In genomic region chr12:77206852-77207251, GRCm38 (mm10) we compare ENCODE assay signal across 24 mouse cellular contexts. TPM values are rescaled to one million over a fixed set of nuclear protein-coding genes. Genes with fewer than 3 reads are reported as not detected.
DNase-seq lines count a peak whose midpoint lies in the region; ATAC-seq and TF ChIP-seq lines count a peak whose summit lies in the region.
"Had no signal": no experiment of that assay in that cellular context is flagged by ENCODE, and none has a peak within 500 bp of the region (broad histone marks: within the 10 kb centered on the region; RNA-seq: fewer than 3 reads in every experiment).

No protein-coding gene starts in this region.

- WGBS in kidney, adult 2 months: 65% methylated on average over 5 of the region's 5 CpGs
- 33% methylated on average over 5 of the region's 5 CpGs for WGBS in stomach, postnatal 0 days
- WGBS in hindbrain, embryonic 12.5 days: 90% methylated on average over 5 of the region's 5 CpGs

- no peak overlapping the region for H3K4me3 ChIP-seq in kidney, adult 2 months (ENCODE audit: insufficient read depth, low read depth, low read length)
- H3K4me3 ChIP-seq in stomach, postnatal 0 days (ENCODE audit: low read depth, low read length): no peak overlapping the region
- no peak overlapping the region for H3K4me3 ChIP-seq in hindbrain, embryonic 12.5 days
- H3K4me3 ChIP-seq: embryonic facial prominence, embryonic 15.5 days; erythroblast, embryonic 14.5 days; forebrain, embryonic 10.5 days; forebrain, embryonic 15.5 days; heart, embryonic 10.5 days; heart, embryonic 15.5 days; intestine, embryonic 15.5 days had no signal

- TF ChIP-seq POLR2A in kidney, adult 2 months (IDR thresholded peaks at IDR 0.05; ENCODE audit: low read depth, low read length): no peak

- H3K9ac ChIP-seq in stomach, postnatal 0 days (ENCODE audit: low read length): no peak overlapping the region
- H3K9ac ChIP-seq in hindbrain, embryonic 12.5 days: no peak overlapping the region
- H3K9ac ChIP-seq: embryonic facial prominence, embryonic 15.5 days; forebrain, embryonic 15.5 days; heart, embryonic 15.5 days; hindbrain, embryonic 14.5 days; intestine, embryonic 15.5 days had no signal

- H3K27ac ChIP-seq in kidney, adult 2 months (ENCODE audit: insufficient read depth, low read depth, low read length): no peak overlapping the region
- no peak overlapping the region for H3K27ac ChIP-seq in stomach, postnatal 0 days (replicated peaks)
- no peak overlapping the region for H3K27ac ChIP-seq in hindbrain, embryonic 12.5 days
- H3K27ac ChIP-seq: embryonic facial prominence, embryonic 15.5 days; forebrain, embryonic 10.5 days; forebrain, embryonic 15.5 days; heart, embryonic 10.5 days; heart, embryonic 15.5 days; hindbrain, embryonic 14.5 days; intestine, embryonic 15.5 days had no signal

- no peaks in the 10 kb centered on the region for H3K36me3 ChIP-seq in kidney, adult 2 months (ENCODE audit: control insufficient read depth, insufficient read depth, low read length)
- H3K36me3 ChIP-seq in stomach, postnatal 0 days (ENCODE audit: control insufficient read depth, insufficient read depth, low read length): no peaks in the 10 kb centered on the region
- H3K36me3 ChIP-seq in hindbrain, embryonic 12.5 days: no peaks in the 10 kb centered on the region
- H3K36me3 ChIP-seq: embryonic facial prominence, embryonic 15.5 days; forebrain, embryonic 10.5 days; forebrain, embryonic 15.5 days; heart, embryonic 10.5 days; heart, embryonic 15.5 days; intestine, embryonic 15.5 days had no signal

- TF ChIP-seq CTCF in kidney, adult 2 months (conservative IDR thresholded peaks at IDR 0.05; ENCODE audit: insufficient read depth, insufficient read length, low read depth, low read length): no peak
- TF ChIP-seq CTCF in stomach, postnatal 0 days (IDR thresholded peaks at IDR 0.05; ENCODE audit: low read depth): no peak

- peak; percentile 56 for TF ChIP-seq EP300 in stomach, postnatal 0 days (optimal IDR thresholded peaks at IDR 0.05)

- H3K4me1 ChIP-seq in kidney, adult 2 months (ENCODE audit: control insufficient read depth, insufficient read depth, low read length): peaks cover 3% of the 10 kb centered on the region; the same call in 1 of the 2 replicates
- no peaks in the 10 kb centered on the region for H3K4me1 ChIP-seq in stomach, postnatal 0 days (replicated peaks; ENCODE audit: control insufficient read depth, insufficient read depth)
- no peaks in the 10 kb centered on the region for H3K4me1 ChIP-seq in hindbrain, embryonic 12.5 days
- H3K4me1 ChIP-seq: embryonic facial prominence, embryonic 15.5 days; forebrain, embryonic 10.5 days; forebrain, embryonic 15.5 days; heart, embryonic 10.5 days; heart, embryonic 15.5 days; intestine, embryonic 15.5 days had no signal

- H3K27me3 ChIP-seq in kidney, adult 2 months (replicated peaks; ENCODE audit: control insufficient read depth, insufficient read depth, low read length): no peaks in the 10 kb centered on the region
- no peaks in the 10 kb centered on the region for H3K27me3 ChIP-seq in stomach, postnatal 0 days (ENCODE audit: control insufficient read depth, insufficient read depth, low read length)
- no peaks in the 10 kb centered on the region for H3K27me3 ChIP-seq in hindbrain, embryonic 12.5 days
- H3K27me3 ChIP-seq: CH12.LX; embryonic facial prominence, embryonic 15.5 days; forebrain, embryonic 15.5 days; heart, embryonic 15.5 days; Patski had no signal

- no peaks in the 10 kb centered on the region for H3K9me3 ChIP-seq in stomach, postnatal 0 days (ENCODE audit: control insufficient read depth, low read length)
- H3K9me3 ChIP-seq in hindbrain, embryonic 12.5 days (replicated peaks): no peaks in the 10 kb centered on the region
- H3K9me3 ChIP-seq: embryonic facial prominence, embryonic 15.5 days; forebrain, embryonic 10.5 days; forebrain, embryonic 15.5 days; heart, embryonic 10.5 days; heart, embryonic 15.5 days; intestine, embryonic 15.5 days had no signal

- ATAC-seq in stomach, postnatal 0 days (ENCODE audit: low FRiP score, low TSS enrichment): peak; percentile 75
- no peak for ATAC-seq in hindbrain, embryonic 12.5 days (ENCODE audit: low FRiP score)
- ATAC-seq: activated CD4-positive, CD25-positive, alpha-beta regulatory T cell, adult 4 months; forebrain, embryonic 15.5 days; intestine, embryonic 15.5 days; Patski had no signal

- no peak overlapping the region for H3K4me2 ChIP-seq in stomach, postnatal 0 days (replicated peaks; ENCODE audit: low read depth)
- no peak overlapping the region for H3K4me2 ChIP-seq in hindbrain, embryonic 12.5 days (replicated peaks)
- H3K4me2 ChIP-seq: embryonic facial prominence, embryonic 15.5 days; forebrain, embryonic 15.5 days; heart, embryonic 15.5 days; hindbrain, embryonic 14.5 days; intestine, embryonic 15.5 days had no signal

- peak; percentile 33 for DNase-seq in kidney, adult 2 months
- no peak for DNase-seq in kidney, adult 11 months
- DNase-seq in adrenal gland, postnatal 10 days: peak; percentile 59
- DNase-seq in adrenal gland, postnatal 36 days: peak; percentile 55 to 60
- peak; percentile 47 for DNase-seq in stomach, postnatal 0 days (ENCODE audit: low spot score)
- DNase-seq in embryo, embryonic 10 days (ENCODE audit: low spot score): no peak
- DNase-seq: cerebellum, adult 2 months; cerebellum, postnatal 10 days; embryo, embryonic 11 days; gastrocnemius, postnatal 36 days; heart, adult 18-20 months; heart, postnatal 14 days had no signal

RNA-seq across cellular contexts. Expression of gene Fut8, which starts 31.1 kb away (rescaled TPM):
- polyA plus RNA-seq in kidney, adult 2 months (2012; rRNA removed): 15.9 and 21.3 TPM in 2 replicates
- 10 to 100 TPM; 44.1 to 50.4 TPM for total RNA-seq in adrenal gland, postnatal 10 days (2021)
- total RNA-seq in adrenal gland, postnatal 36 days (2021): 10 to 100 TPM; 39.2 to 43.0 TPM
- 28.6 and 29.5 TPM in 2 replicates for polyA plus RNA-seq in stomach, postnatal 0 days (2015; fragmentation: Nextera tagmentation; extraction: Ambion mirVana)
- 45.5 and 49.0 TPM in 2 replicates for polyA plus RNA-seq in hindbrain, embryonic 12.5 days (2016; fragmentation: Nextera tagmentation; extraction: Ambion mirVana)

Comparison
In these comparisons a context has a peak if more than half of its experiments do, and no peak if none do; other contexts are left out.
1. DNase-seq: peak in kidney, adult 2 months (single experiment), adrenal gland, postnatal 10 days (single experiment), adrenal gland, postnatal 36 days (2 of 2) and stomach, postnatal 0 days (single experiment); none in kidney, adult 11 months (single experiment) and embryo, embryonic 10 days (single experiment).